Mouse (Mus musculus): ENCODE measurements around the gene Frs2. TPM values are rescaled to one million over a fixed set of nuclear protein-coding genes. Genes with fewer than 3 reads are reported as not detected.

Gene Frs2
- polyA plus RNA-seq, 1 experiment from 2014 or later, result 16.5 TPM

DNA sequence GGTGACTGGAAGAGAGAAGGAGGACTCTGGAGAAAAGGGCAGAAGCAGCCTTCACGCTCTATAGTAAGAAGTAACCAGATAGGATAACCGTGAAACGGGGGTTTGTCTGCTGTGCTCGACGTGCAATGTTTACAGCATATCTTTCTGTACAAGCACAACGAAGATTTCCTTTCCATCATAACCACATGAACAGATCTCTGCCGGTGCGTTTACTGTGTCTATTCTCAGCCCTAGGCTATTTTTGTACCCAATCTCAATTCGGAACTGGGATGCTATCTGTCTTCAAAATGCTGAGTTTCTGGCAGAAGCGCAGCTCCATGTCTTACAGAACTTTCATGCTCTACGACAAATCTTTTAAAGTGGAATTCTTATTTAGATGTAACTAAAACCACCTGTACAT is 28.8 kb downstream of the Frs2 start:
- no peaks in the 10 kb centered on the region for H3K9me3 ChIP-seq (ENCODE audit: control insufficient read depth, low read length)
- H3K27me3 ChIP-seq (replicated peaks; ENCODE audit: control insufficient read depth, insufficient read depth, low read length), result no peaks in the 10 kb centered on the region
- WGBS, result 79% methylated on average over 11 of the region's 11 CpGs
- no peak overlapping the region for H3K27ac ChIP-seq (ENCODE audit: low read depth, low read length)
- no peak for ATAC-seq
- no peaks in the 10 kb centered on the region for H3K36me3 ChIP-seq (ENCODE audit: control insufficient read depth, insufficient read depth, low read length)
- no peak overlapping the region for H3K4me2 ChIP-seq (ENCODE audit: low read length)
- H3K9ac ChIP-seq (ENCODE audit: low read depth, low read length), result no peak overlapping the region
- no peak overlapping the region for H3K4me3 ChIP-seq (ENCODE audit: low read length)
- no peaks in the 10 kb centered on the region; the same call in 1 of the 2 replicates for H3K4me1 ChIP-seq (ENCODE audit: control insufficient read depth, insufficient read depth, low read depth, low read length)

DNA sequence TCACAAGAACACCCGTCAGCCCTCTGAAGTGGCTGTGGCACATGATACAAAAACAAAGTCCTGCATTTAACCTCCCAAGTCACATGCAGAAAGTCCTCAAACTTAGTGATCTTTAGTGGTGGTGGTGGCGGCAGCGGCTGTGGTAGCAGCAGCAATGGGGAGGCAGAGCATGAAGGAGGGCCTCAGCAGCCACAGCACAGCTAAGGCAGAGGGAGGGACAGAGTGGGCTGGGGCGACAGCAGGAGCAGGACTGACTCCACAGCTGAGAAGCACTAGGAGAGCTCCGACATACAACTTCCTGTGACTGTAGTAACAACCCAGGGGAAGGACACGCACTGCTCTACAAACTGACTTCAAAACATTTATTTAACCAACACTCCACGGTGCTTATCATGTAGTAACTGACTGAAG is 29.9 kb downstream of the Frs2 start:
- no peak overlapping the region for H3K4me2 ChIP-seq (ENCODE audit: low read length)
- no peak overlapping the region for H3K9ac ChIP-seq (ENCODE audit: low read depth, low read length)
- H3K9me3 ChIP-seq (ENCODE audit: control insufficient read depth, low read length), result no peaks in the 10 kb centered on the region
- H3K27me3 ChIP-seq (replicated peaks; ENCODE audit: control insufficient read depth, insufficient read depth, low read length), result no peaks in the 10 kb centered on the region
- no peaks in the 10 kb centered on the region for H3K36me3 ChIP-seq (ENCODE audit: control insufficient read depth, insufficient read depth, low read length)
- H3K4me1 ChIP-seq (ENCODE audit: control insufficient read depth, insufficient read depth, low read depth, low read length), result no peaks in the 10 kb centered on the region; the same call in 1 of the 2 replicates
- no peak for ATAC-seq
- no peak overlapping the region for H3K4me3 ChIP-seq (ENCODE audit: low read length)
- WGBS, result 83% methylated on average over 7 of the region's 7 CpGs
- no peak overlapping the region for H3K27ac ChIP-seq (ENCODE audit: low read depth, low read length)

DNA sequence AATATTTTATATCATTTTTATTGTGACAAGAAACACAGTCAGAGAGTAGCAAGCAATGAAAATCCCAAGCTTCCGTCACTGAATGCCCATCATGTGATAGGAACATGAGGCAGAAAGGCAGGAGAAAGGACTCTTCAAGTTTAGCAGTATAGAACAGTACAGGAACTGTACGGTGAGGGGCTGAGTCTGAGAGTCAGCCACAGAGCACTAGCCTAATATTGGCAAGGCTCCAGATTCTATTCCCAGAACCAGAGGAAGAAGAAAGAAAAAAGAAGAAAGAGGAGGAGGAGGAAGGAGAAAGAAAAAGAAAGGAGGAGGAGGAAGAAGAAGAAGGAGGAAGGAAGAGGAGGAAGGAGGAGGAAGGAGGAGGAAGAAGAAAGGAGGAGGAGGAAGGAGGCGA is 32.7 kb downstream of the Frs2 start:
- H3K4me3 ChIP-seq (ENCODE audit: low read length), result no peak overlapping the region

DNA sequence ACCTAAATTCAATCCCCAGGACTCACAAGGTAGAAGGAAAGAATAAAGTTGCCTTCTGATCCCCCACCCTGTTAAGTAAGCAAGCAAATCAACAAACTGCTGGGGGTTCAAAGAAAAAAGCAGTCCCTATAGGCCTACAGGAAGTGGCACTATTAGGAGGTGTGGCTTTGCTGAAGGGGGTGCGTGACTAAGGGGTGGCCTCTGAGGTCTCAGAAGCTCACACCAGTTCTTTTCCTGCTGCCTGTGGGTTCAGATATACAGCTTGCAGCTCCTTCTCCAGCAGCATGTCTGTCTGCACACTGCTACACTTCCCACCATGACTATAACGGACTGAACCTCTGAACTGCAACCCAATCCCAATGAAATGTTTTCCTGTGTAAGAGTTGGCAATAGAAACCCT is 35.8 kb downstream of the Frs2 start:
- Histone ChIP-seq H3K9me3 (ENCODE audit: control insufficient read depth, low read length) (no peaks in the 10 kb centered on the region), H3K36me3 (ENCODE audit: control insufficient read depth, insufficient read depth, low read length) (no peaks in the 10 kb centered on the region), H3K4me3 (ENCODE audit: low read length) (no peak overlapping the region), H3K27ac (ENCODE audit: low read depth, low read length) (no peak overlapping the region), H3K4me1 (ENCODE audit: control insufficient read depth, insufficient read depth, low read depth, low read length) (peaks cover 9% of the 10 kb centered on the region; the same call in 1 of the 2 replicates), H3K9ac (ENCODE audit: low read depth, low read length) (no peak overlapping the region), H3K27me3 (replicated peaks; ENCODE audit: control insufficient read depth, insufficient read depth, low read length) (no peaks in the 10 kb centered on the region), H3K4me2 (ENCODE audit: low read length) (no peak overlapping the region)
- ATAC-seq, result no peak
- 50% methylated on average over 2 of the region's 2 CpGs for WGBS

More for the DNA sequence above, 32.7 kb downstream of the Frs2 start:
- Histone ChIP-seq H3K27ac (ENCODE audit: low read depth, low read length) (no peak overlapping the region), H3K27me3 (replicated peaks; ENCODE audit: control insufficient read depth, insufficient read depth, low read length) (no peaks in the 10 kb centered on the region), H3K4me2 (ENCODE audit: low read length) (no peak overlapping the region), H3K9ac (ENCODE audit: low read depth, low read length) (no peak overlapping the region), H3K9me3 (ENCODE audit: control insufficient read depth, low read length) (no peaks in the 10 kb centered on the region), H3K36me3 (ENCODE audit: control insufficient read depth, insufficient read depth, low read length) (no peaks in the 10 kb centered on the region), H3K4me1 (ENCODE audit: control insufficient read depth, insufficient read depth, low read depth, low read length) (peaks cover 4% of the 10 kb centered on the region; the same call in 1 of the 2 replicates)
- no peak for ATAC-seq
- 62% methylated on average over 3 of the region's 3 CpGs for WGBS

DNA sequence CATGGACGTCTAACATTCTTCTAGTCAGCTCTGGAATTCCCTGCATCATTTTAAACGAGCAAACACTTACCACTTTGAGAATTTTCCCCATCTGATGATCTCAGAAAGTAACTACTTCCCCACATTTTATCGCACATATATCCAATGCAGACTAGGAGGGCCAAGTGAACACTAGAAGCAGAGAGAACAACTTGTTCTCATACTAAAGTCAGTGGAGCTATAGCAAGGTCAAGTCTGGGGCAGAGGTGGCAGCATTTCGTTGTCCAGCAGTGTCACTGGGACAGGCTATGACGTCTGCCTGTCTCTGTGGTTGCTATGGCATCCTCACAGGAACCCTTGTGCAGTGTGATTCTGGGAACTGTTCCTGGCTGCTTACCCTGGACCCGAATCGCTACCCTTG is 36.9 kb downstream of the Frs2 start:
- peak; percentile 19; the same call in 1 of the 2 replicates for ATAC-seq
- H3K4me1 ChIP-seq (ENCODE audit: control insufficient read depth, insufficient read depth, low read depth, low read length), result peaks cover 9% of the 10 kb centered on the region; the same call in 1 of the 2 replicates
- no peak overlapping the region for H3K4me3 ChIP-seq (ENCODE audit: low read length)
- no peaks in the 10 kb centered on the region for H3K27me3 ChIP-seq (replicated peaks; ENCODE audit: control insufficient read depth, insufficient read depth, low read length)
- H3K27ac ChIP-seq (ENCODE audit: low read depth, low read length), result no peak overlapping the region
- WGBS, result 54% methylated on average over 7 of the region's 7 CpGs
- H3K9ac ChIP-seq (ENCODE audit: low read depth, low read length), result no peak overlapping the region
- no peaks in the 10 kb centered on the region for H3K9me3 ChIP-seq (ENCODE audit: control insufficient read depth, low read length)
- H3K4me2 ChIP-seq (ENCODE audit: low read length), result no peak overlapping the region
- no peaks in the 10 kb centered on the region for H3K36me3 ChIP-seq (ENCODE audit: control insufficient read depth, insufficient read depth, low read length)

DNA sequence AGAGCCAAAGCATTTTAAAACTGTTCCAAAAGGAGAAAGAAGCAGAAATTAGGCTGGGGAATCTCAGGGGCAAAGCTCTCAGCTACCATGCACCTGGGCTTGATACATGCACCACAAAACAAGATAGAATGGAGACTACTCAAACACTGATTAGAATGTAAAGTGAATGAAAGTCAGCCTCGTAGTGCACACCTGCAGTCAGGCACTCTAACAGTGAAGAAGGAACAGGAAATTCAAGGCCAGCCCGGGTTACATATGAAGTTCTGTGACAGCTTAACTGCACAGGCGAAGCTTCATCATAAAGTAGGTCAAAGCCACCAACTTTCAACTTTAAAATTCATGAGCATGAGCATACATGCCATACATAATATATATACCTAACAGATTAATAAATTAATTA is 38.1 kb downstream of the Frs2 start:
- no peaks in the 10 kb centered on the region for H3K27me3 ChIP-seq (replicated peaks; ENCODE audit: control insufficient read depth, insufficient read depth, low read length)
- peaks cover 9% of the 10 kb centered on the region; the same call in 1 of the 2 replicates for H3K4me1 ChIP-seq (ENCODE audit: control insufficient read depth, insufficient read depth, low read depth, low read length)
- 73% methylated on average over 3 of the region's 3 CpGs for WGBS
- ATAC-seq, result no peak
- H3K4me2 ChIP-seq (ENCODE audit: low read length), result no peak overlapping the region
- H3K9ac ChIP-seq (ENCODE audit: low read depth, low read length), result no peak overlapping the region
- H3K27ac ChIP-seq (ENCODE audit: low read depth, low read length), result no peak overlapping the region
- no peaks in the 10 kb centered on the region for H3K36me3 ChIP-seq (ENCODE audit: control insufficient read depth, insufficient read depth, low read length)
- no peak overlapping the region for H3K4me3 ChIP-seq (ENCODE audit: low read length)
- H3K9me3 ChIP-seq (ENCODE audit: control insufficient read depth, low read length), result no peaks in the 10 kb centered on the region

DNA sequence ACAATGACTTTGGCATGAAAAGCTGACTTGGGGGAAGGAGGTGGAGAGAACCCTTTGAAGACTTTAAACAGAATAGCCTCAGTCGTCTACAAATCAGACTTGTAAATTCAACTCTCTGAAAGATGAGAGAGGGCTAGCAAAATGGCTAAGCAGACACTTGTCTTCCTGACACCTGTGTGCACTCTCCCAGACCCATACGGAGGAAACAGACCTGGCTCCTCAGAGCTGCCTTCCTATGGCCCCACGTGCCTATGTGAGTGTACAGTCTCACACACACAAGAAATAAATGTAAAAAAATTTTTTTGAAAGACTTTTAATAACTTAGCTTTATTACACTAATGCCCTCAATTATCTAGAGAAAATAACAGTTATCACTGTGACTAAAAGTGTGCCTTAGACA is 41.6 kb downstream of the Frs2 start:
- ATAC-seq, result no peak
- H3K9ac ChIP-seq (ENCODE audit: low read depth, low read length), result no peak overlapping the region
- H3K36me3 ChIP-seq (ENCODE audit: control insufficient read depth, insufficient read depth, low read length), result no peaks in the 10 kb centered on the region
- no peak overlapping the region for H3K4me2 ChIP-seq (ENCODE audit: low read length)
- H3K27me3 ChIP-seq (replicated peaks; ENCODE audit: control insufficient read depth, insufficient read depth, low read length), result no peaks in the 10 kb centered on the region
- H3K27ac ChIP-seq (ENCODE audit: low read depth, low read length), result no peak overlapping the region
- no peak overlapping the region for H3K4me3 ChIP-seq (ENCODE audit: low read length)
- peaks cover 4% of the 10 kb centered on the region; the same call in 1 of the 2 replicates for H3K4me1 ChIP-seq (ENCODE audit: control insufficient read depth, insufficient read depth, low read depth, low read length)
- no peaks in the 10 kb centered on the region for H3K9me3 ChIP-seq (ENCODE audit: control insufficient read depth, low read length)
- WGBS, result 22% methylated on average over 3 of the region's 3 CpGs

DNA sequence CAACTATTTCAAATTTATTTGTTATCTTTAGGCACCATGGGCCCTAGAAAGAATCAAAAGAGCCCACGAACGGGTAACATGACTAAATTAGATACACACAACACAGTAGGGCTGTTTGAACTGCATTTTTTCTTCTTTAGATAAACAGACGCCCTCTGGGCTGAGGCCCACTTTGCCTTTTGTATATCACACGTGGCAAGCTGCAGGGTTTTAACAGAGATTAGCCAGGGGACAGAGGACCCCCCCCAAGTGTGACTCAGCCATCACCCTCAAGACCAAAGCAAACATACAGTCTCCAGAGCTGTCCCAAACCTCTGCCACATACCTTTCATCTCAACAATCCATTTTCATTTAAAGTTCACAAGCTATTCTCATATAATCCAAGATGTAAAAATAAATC is 42.1 kb downstream of the Frs2 start:
- Histone ChIP-seq H3K9ac (ENCODE audit: low read depth, low read length) (no peak overlapping the region), H3K27ac (ENCODE audit: low read depth, low read length) (no peak overlapping the region), H3K9me3 (ENCODE audit: control insufficient read depth, low read length) (no peaks in the 10 kb centered on the region), H3K27me3 (replicated peaks; ENCODE audit: control insufficient read depth, insufficient read depth, low read length) (no peaks in the 10 kb centered on the region), H3K36me3 (ENCODE audit: control insufficient read depth, insufficient read depth, low read length) (no peaks in the 10 kb centered on the region), H3K4me2 (ENCODE audit: low read length) (no peak overlapping the region), H3K4me3 (ENCODE audit: low read length) (no peak overlapping the region), H3K4me1 (ENCODE audit: control insufficient read depth, insufficient read depth, low read depth, low read length) (peaks cover 4% of the 10 kb centered on the region; the same call in 1 of the 2 replicates)
- 13% methylated on average over 4 of the region's 4 CpGs for WGBS
- ATAC-seq, result no peak; the same call in 1 of the 2 replicates

DNA sequence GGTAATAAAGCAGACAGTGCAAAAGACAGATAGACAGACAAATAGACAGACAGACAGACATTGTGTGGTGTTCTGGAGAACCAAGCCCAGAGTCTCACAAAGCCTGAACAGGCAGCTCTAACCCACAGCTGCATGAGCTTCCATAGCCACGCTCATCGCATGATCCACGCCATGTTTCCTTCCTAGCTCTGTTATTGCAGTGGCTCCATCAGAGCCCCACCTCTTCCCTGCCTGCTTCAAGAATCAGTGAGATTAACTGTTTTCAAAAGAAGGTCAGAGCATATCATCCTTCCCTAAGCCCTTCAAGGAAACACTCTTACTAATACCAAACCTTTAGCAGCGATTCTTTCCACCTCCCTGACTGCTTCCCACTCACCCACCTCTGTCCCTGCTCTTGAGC is 43.3 kb downstream of the Frs2 start:
- WGBS, result 79% methylated on average over 4 of the region's 4 CpGs
- Histone ChIP-seq H3K4me2 (ENCODE audit: low read length) (no peak overlapping the region), H3K27ac (ENCODE audit: low read depth, low read length) (no peak overlapping the region), H3K4me1 (ENCODE audit: control insufficient read depth, insufficient read depth, low read depth, low read length) (peaks cover 2% of the 10 kb centered on the region; the same call in 1 of the 2 replicates), H3K27me3 (replicated peaks; ENCODE audit: control insufficient read depth, insufficient read depth, low read length) (no peaks in the 10 kb centered on the region), H3K4me3 (ENCODE audit: low read length) (no peak overlapping the region), H3K9ac (ENCODE audit: low read depth, low read length) (no peak overlapping the region), H3K9me3 (ENCODE audit: control insufficient read depth, low read length) (no peaks in the 10 kb centered on the region), H3K36me3 (ENCODE audit: control insufficient read depth, insufficient read depth, low read length) (no peaks in the 10 kb centered on the region)
- ATAC-seq, result no peak
